Mouse (Mus musculus) lung, embryonic 14.5 days (tissue): ENCODE data around the gene Insl3. TPM values are rescaled to one million over a fixed set of nuclear protein-coding genes. Genes with fewer than 3 reads are reported as not detected.

Experiments used
- ATAC-seq: fragments of 200-750 bp; cut with Nextera tagmentation; 2 replicates; pipeline ENCODE4 v1.8.0; 2017; ENCODE audit warnings: mild to moderate bottlenecking, moderate TSS enrichment, moderate library complexity; ENCODE audit not compliant: insufficient read depth
- DNase-seq: peaks from one replicate; pipeline ENCODE4 v3.0.0-alpha.2; 2015
- H3K27ac ChIP-seq: fragments of 300-500 bp; sonication (generic); 2 replicates; pipeline ENCODE4 v1.5.1; 2014; ENCODE audit warnings: low read depth, mild to moderate bottlenecking, moderate library complexity
- H3K27me3 ChIP-seq: fragments of 300-500 bp; sonication (generic); 2 replicates; pipeline ENCODE4 v1.6.1; 2014; ENCODE audit warnings: low read length, control low read depth; ENCODE audit not compliant: insufficient read depth
- H3K36me3 ChIP-seq: fragments of 300-500 bp; sonication (generic); 2 replicates; pipeline ENCODE4 v1.6.1; 2014; ENCODE audit warnings: control low read depth; ENCODE audit not compliant: insufficient read depth
- H3K4me1 ChIP-seq: fragments of 300-500 bp; sonication (generic); 2 replicates; pipeline ENCODE4 v1.6.1; 2014; ENCODE audit warnings: antibody characterized with exemption, control low read depth; ENCODE audit not compliant: insufficient read depth
- H3K4me2 ChIP-seq: fragments of 300-500 bp; sonication (generic); 2 replicates; pipeline ENCODE4 v1.6.1; 2014; ENCODE audit warnings: mild to moderate bottlenecking
- H3K4me3 ChIP-seq: fragments of 300-500 bp; sonication (generic); 2 replicates; pipeline ENCODE4 v1.5.1; 2014; ENCODE audit warnings: low read depth, low read length
- H3K9ac ChIP-seq: fragments of 300-500 bp; sonication (generic); 2 replicates; pipeline ENCODE4 v1.6.1; 2014
- H3K9me3 ChIP-seq: fragments of 300-500 bp; sonication (generic); 2 replicates; pipeline ENCODE4 v1.6.1; 2016; ENCODE audit warnings: low read depth, low read length, control low read depth
- CTCF ChIP-seq: IDR thresholded peaks from 2 replicates; pipeline ENCODE4 v1.5.1; 2016; ENCODE audit warnings: antibody characterized with exemption, low read depth
- WGBS: fragments of 180-500 bp; shearing (Covaris S2); extraction: QIAGEN DNeasy Blood & Tissue Kit; methylation state at CpG from one replicate; pipeline ENCODE4 v1.1.7; 2014; 5-methylcytosine and 5-hydroxymethylcytosine counted together
- polyA plus RNA-seq: library from polyadenylated mRNA; unstranded; fragments of >200 nt; fragmentation: Nextera tagmentation; extraction: Ambion mirVana; gene quantifications from 2 replicates; pipeline ENCODE4 v1.2.1, GENCODE M21; 2014

The Insl3 gene
- polyA plus RNA-seq, 1 experiment from 2014 or later = 1.0 TPM

DNA sequence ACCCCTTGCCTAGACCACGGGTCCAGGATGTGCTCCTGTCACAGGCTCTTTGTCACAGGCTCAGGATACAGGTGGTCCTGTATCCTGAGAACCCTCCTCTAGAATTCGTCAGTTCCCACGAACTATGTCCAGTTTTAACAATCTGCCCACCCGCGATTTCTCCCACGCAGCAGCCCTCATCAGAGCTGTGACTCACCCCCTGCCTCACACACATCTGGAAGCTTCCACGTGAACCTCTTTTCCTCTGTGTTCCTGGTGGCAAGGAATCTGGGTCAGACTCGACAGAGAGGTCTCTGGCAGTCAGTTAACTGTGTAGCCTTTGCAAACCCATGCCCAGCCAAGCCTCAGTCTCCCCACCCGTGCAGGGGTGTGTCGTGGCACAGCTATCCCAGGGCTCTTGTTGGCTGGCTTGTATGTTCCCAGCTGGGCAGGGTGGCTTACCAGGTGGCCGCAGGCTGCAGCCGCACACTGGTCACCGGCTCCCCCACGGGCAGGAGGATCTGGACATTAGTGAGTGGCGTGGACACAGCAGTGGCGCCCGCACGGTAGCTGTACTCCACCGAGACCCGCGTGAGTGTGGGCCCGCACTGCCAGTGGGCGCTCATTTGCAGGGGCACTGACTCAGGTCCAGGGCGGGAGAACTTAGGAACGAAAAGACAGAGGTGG, 20.3 kb downstream of the Insl3 start:
- no peak for TF ChIP-seq CTCF
- no peak overlapping the region for H3K27ac ChIP-seq
- peak; percentile 42; the same call in 1 of the 2 replicates for ATAC-seq
- H3K4me3 ChIP-seq = 0 out of 2 replicates have a peak overlapping the region, but pooled peaks have one; percentile 1
- 37% methylated on average over 25 of the region's 25 CpGs for WGBS
- H3K36me3 ChIP-seq = no peaks in the 10 kb centered on the region
- no peaks in the 10 kb centered on the region for H3K9me3 ChIP-seq
- H3K4me1 ChIP-seq = no peaks in the 10 kb centered on the region
- DNase-seq = no peak
- H3K4me2 ChIP-seq = peak overlapping the region; percentile 39; the same call in 1 of the 2 replicates
- no peak overlapping the region for H3K9ac ChIP-seq
- H3K27me3 ChIP-seq = peaks cover 16% of the 10 kb centered on the region

GRCm38 (mm10) chr8:71709800-71710446, 20.9 kb downstream of the Insl3 start:
- peak overlapping the region; percentile 39; the same call in 1 of the 2 replicates for H3K4me2 ChIP-seq
- ATAC-seq (peak; percentile 79), DNase-seq (peak; percentile 87)
- no peaks in the 10 kb centered on the region for H3K9me3 ChIP-seq
- H3K27ac ChIP-seq = no peak overlapping the region
- H3K4me1 ChIP-seq = no peaks in the 10 kb centered on the region
- 0 out of 2 replicates have a peak overlapping the region, but pooled peaks have one; percentile 1 for H3K4me3 ChIP-seq
- peaks cover 12% of the 10 kb centered on the region for H3K27me3 ChIP-seq
- WGBS = 19% methylated on average over 25 of the region's 25 CpGs
- peak; percentile 84 for TF ChIP-seq CTCF
- no peak overlapping the region for H3K9ac ChIP-seq
- no peaks in the 10 kb centered on the region for H3K36me3 ChIP-seq

GRCm38 (mm10) chr8:71711574-71711973, 22.6 kb downstream of the Insl3 start:
- no peak for DNase-seq
- H3K4me1 ChIP-seq = no peaks in the 10 kb centered on the region
- ATAC-seq = no peak
- H3K9ac ChIP-seq = no peak overlapping the region
- no peak overlapping the region for H3K4me3 ChIP-seq
- no peaks in the 10 kb centered on the region for H3K9me3 ChIP-seq
- H3K36me3 ChIP-seq = no peaks in the 10 kb centered on the region
- H3K4me2 ChIP-seq = no peak overlapping the region
- WGBS = 81% methylated on average over 2 of the region's 2 CpGs
- peaks cover 11% of the 10 kb centered on the region for H3K27me3 ChIP-seq
- no peak overlapping the region for H3K27ac ChIP-seq
- TF ChIP-seq CTCF = no peak

DNA sequence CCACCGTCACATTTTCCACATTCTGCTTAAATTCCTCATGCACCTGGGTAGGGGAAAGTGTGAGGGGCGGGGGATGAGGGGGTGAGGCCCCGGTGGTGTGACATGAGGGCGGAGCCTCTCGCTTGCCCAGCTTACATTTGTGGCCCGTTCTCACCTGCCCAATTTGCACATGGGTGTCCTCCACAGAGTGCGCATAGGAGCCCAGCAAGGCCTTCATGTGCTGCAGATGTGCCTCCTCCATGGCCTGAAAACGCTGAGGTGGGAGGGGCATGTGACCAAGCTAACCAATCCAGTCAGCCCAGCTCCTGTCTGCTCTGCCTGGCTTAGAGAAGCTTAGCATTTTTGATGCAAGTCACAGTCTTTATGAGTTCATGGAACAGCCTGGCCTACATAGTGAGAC, 26.5 kb downstream of the Insl3 start:
- no peaks in the 10 kb centered on the region for H3K4me1 ChIP-seq
- H3K9me3 ChIP-seq = no peaks in the 10 kb centered on the region
- no peak for TF ChIP-seq CTCF
- WGBS = 25% methylated on average over 8 of the region's 8 CpGs
- H3K36me3 ChIP-seq = no peaks in the 10 kb centered on the region
- H3K27ac ChIP-seq = no peak overlapping the region
- no peaks in the 10 kb centered on the region for H3K27me3 ChIP-seq
- no peak overlapping the region for H3K9ac ChIP-seq
- DNase-seq (no peak), ATAC-seq (no peak)
- no peak overlapping the region for H3K4me2 ChIP-seq
- no peak overlapping the region for H3K4me3 ChIP-seq

DNA sequence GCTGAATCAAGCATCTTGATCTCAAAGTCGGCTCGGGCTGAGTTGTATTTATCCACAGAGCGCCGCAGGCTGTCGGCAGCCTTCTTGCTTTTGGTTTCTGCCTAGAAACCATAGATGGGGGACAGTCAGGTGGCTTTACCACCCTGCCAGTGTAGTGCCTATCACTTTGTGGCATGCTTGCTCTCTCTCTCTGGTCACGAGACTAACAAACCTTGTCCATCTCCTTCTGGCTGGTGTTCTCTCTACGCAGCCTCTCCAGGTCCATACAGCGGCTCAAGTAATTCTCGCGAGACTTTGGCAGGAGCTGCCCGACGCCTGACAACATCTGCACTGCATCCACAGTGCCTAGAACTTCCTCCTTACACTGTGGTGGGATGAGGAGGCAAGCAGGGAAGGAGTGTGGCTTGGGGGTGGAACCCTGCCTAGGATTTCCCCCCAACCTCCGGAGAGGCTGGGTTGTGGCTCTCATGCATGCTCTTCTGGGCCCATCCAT, 27.6 kb downstream of the Insl3 start:
- 67% methylated on average over 13 of the region's 13 CpGs for WGBS
- Histone ChIP-seq H3K27me3 (no peaks in the 10 kb centered on the region), H3K4me2 (no peak overlapping the region)

DNA sequence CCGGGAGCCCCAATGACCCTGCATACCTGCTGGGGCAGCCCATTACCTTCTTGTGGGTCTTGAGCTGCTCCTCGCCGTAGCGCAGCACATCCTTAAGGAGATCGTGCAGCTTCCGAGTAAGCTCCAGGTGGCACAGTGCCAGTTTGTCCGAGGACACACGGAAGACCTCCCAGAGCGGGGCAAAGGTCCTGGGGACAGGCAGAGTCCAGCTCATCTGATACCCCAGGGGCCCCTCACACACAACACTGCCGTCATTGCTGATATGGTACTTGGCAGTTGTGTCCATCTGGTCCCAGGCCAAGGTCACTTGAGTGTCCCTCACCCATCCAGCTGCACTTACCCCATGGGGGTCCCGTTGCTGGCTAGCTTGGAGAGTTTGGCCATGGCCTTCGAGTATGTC, 28.1 kb downstream of the Insl3 start:
- no peak for ATAC-seq
- H3K9ac ChIP-seq = no peak overlapping the region
- H3K36me3 ChIP-seq = no peaks in the 10 kb centered on the region
- H3K4me1 ChIP-seq = no peaks in the 10 kb centered on the region
- no peaks in the 10 kb centered on the region for H3K27me3 ChIP-seq
- H3K4me3 ChIP-seq = no peak overlapping the region
- no peak overlapping the region for H3K27ac ChIP-seq
- TF ChIP-seq CTCF = no peak
- 71% methylated on average over 12 of the region's 12 CpGs for WGBS
- no peaks in the 10 kb centered on the region for H3K9me3 ChIP-seq
- no peak overlapping the region for H3K4me2 ChIP-seq
- DNase-seq = peak; percentile 29

More for the DNA sequence above, 27.6 kb downstream of the Insl3 start:
- no peak overlapping the region for H3K9ac ChIP-seq
- DNase-seq (no peak), ATAC-seq (no peak)
- H3K36me3 ChIP-seq = no peaks in the 10 kb centered on the region
- no peak overlapping the region for H3K27ac ChIP-seq
- H3K4me1 ChIP-seq = no peaks in the 10 kb centered on the region
- no peak for TF ChIP-seq CTCF
- H3K4me3 ChIP-seq = no peak overlapping the region
- no peaks in the 10 kb centered on the region for H3K9me3 ChIP-seq

GRCm38 (mm10) chr8:71718252-71718651, 29.2 kb downstream of the Insl3 start:
- no peak for ATAC-seq
- H3K27me3 ChIP-seq = no peaks in the 10 kb centered on the region
- no peaks in the 10 kb centered on the region for H3K36me3 ChIP-seq
- DNase-seq = no peak
- H3K9ac ChIP-seq = no peak overlapping the region
- no peak overlapping the region for H3K4me2 ChIP-seq
- TF ChIP-seq CTCF = no peak
- H3K27ac ChIP-seq = no peak overlapping the region
- no peak overlapping the region for H3K4me3 ChIP-seq
- no peaks in the 10 kb centered on the region for H3K9me3 ChIP-seq
- 23% methylated on average over 3 of the region's 3 CpGs for WGBS
- no peaks in the 10 kb centered on the region for H3K4me1 ChIP-seq
